Mouse (Mus musculus): ENCODE measurements around the gene Smco4.

DNA sequence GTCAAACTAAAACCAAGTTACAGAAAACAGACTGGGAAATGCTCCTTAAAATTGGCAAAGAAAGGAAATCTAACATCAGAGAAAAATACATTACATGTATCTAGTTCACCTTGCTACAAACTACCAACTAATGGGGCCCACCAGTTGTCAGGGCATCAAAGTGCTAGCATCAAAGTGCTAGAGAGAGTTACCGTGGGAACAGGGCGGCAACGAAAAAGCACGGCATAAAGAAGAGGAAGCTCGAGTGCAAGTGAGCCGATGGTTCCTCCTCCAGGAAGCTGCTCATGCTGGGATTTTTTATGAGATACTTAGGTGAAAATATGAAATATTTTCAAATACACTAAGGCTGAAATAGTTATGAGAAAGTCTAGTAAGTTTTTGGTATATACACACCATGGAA is 86.9 kb downstream of the Smco4 start:
- TF ChIP-seq REST (IDR thresholded peaks at IDR 0.05; ENCODE audit: insufficient read depth, insufficient read length) = no peak
- TF ChIP-seq POLR2A (IDR thresholded peaks at IDR 0.05; ENCODE audit: insufficient read length, low read depth) = no peak
- no peak for TF ChIP-seq USF1 (IDR thresholded peaks at IDR 0.05; ENCODE audit: low read depth)

All from myocyte (in vitro differentiated cells).